Mouse (Mus musculus): ENCODE results near the gene Gm11111. TPM values are rescaled to one million over a fixed set of nuclear protein-coding genes. Genes with fewer than 3 reads are reported as not detected.

Gm11111 gene
- polyA plus RNA-seq (2012; rRNA removed) = not detected in 2 replicates

GRCm38 (mm10) chr5:98552395-98552794 is at the start of gene Gm11111:
Gene Gm11111, plus strand, starts transcription at chr5:98552695.
- H3K4me1 ChIP-seq (ENCODE audit: control insufficient read depth, insufficient read depth, low read length) = no peaks in the 10 kb centered on the region; the same call in 1 of the 2 replicates
- TF ChIP-seq CTCF (IDR thresholded peaks at IDR 0.05; ENCODE audit: insufficient read depth, low read length) (no peak), POLR2A (IDR thresholded peaks at IDR 0.05; ENCODE audit: borderline replicate concordance, extremely low read depth, low read depth, low read length) (no peak)
- no peak within 1 kb of the TSS for H3K4me3 ChIP-seq (replicated peaks; ENCODE audit: extremely low read depth, low read depth, low read length)
- no peak for DNase-seq

- WGBS = 77% methylated on average over 7 of the region's 7 CpGs
- TF ChIP-seq CTCF (IDR thresholded peaks at IDR 0.05; ENCODE audit: insufficient read depth, low read length) (no peak), POLR2A (IDR thresholded peaks at IDR 0.05; ENCODE audit: borderline replicate concordance, extremely low read depth, low read depth, low read length) (no peak)
- no peak overlapping the region for H3K4me3 ChIP-seq (replicated peaks; ENCODE audit: extremely low read depth, low read depth, low read length)
- no peaks in the 10 kb centered on the region for H3K4me1 ChIP-seq (ENCODE audit: control insufficient read depth, insufficient read depth, low read length)
- no peak for DNase-seq
Measured at GRCm38 (mm10) chr5:98516214-98516613, 36.3 kb upstream of the Gm11111 start.

GRCm38 (mm10) chr5:98520118-98520517 is 32.4 kb upstream of the Gm11111 start:
- Histone ChIP-seq H3K4me1 (ENCODE audit: control insufficient read depth, insufficient read depth, low read length) (no peaks in the 10 kb centered on the region), H3K4me3 (replicated peaks; ENCODE audit: extremely low read depth, low read depth, low read length) (no peak overlapping the region)
- 58% methylated on average over 2 of the region's 2 CpGs for WGBS
- TF ChIP-seq POLR2A (IDR thresholded peaks at IDR 0.05; ENCODE audit: borderline replicate concordance, extremely low read depth, low read depth, low read length) (no peak), CTCF (IDR thresholded peaks at IDR 0.05; ENCODE audit: insufficient read depth, low read length) (no peak)
- DNase-seq = no peak

GRCm38 (mm10) chr5:98522270-98522977 is 30.1 kb upstream of the Gm11111 start:
- H3K4me3 ChIP-seq (replicated peaks; ENCODE audit: extremely low read depth, low read depth, low read length) = no peak overlapping the region
- 89% methylated on average over 7 of the region's 7 CpGs for WGBS
- no peak for DNase-seq
- no peaks in the 10 kb centered on the region for H3K4me1 ChIP-seq (ENCODE audit: control insufficient read depth, insufficient read depth, low read length)
- TF ChIP-seq CTCF (IDR thresholded peaks at IDR 0.05; ENCODE audit: insufficient read depth, low read length) (no peak), POLR2A (IDR thresholded peaks at IDR 0.05; ENCODE audit: borderline replicate concordance, extremely low read depth, low read depth, low read length) (no peak)

- DNase-seq = no peak
- Histone ChIP-seq H3K4me3 (replicated peaks; ENCODE audit: extremely low read depth, low read depth, low read length) (no peak overlapping the region), H3K4me1 (ENCODE audit: control insufficient read depth, insufficient read depth, low read length) (no peaks in the 10 kb centered on the region)
- WGBS = 63% methylated on average over 7 of the region's 7 CpGs
- TF ChIP-seq POLR2A (IDR thresholded peaks at IDR 0.05; ENCODE audit: borderline replicate concordance, extremely low read depth, low read depth, low read length) (no peak), CTCF (IDR thresholded peaks at IDR 0.05; ENCODE audit: insufficient read depth, low read length) (no peak)
Measured at GRCm38 (mm10) chr5:98523050-98523449, 29.4 kb upstream of the Gm11111 start.

- Histone ChIP-seq H3K4me3 (replicated peaks; ENCODE audit: extremely low read depth, low read depth, low read length) (no peak overlapping the region), H3K4me1 (ENCODE audit: control insufficient read depth, insufficient read depth, low read length) (no peaks in the 10 kb centered on the region)
- no peak for DNase-seq
- no peak for TF ChIP-seq CTCF (IDR thresholded peaks at IDR 0.05; ENCODE audit: insufficient read depth, low read length)
- TF ChIP-seq POLR2A (IDR thresholded peaks at IDR 0.05; ENCODE audit: borderline replicate concordance, extremely low read depth, low read depth, low read length) = no peak
- 75% methylated on average over 1 of the region's 1 CpGs for WGBS
Measured at GRCm38 (mm10) chr5:98523783-98524182, 28.7 kb upstream of the Gm11111 start.

- H3K4me3 ChIP-seq (replicated peaks; ENCODE audit: extremely low read depth, low read depth, low read length) = no peak overlapping the region
- no peak for DNase-seq
- no peak for TF ChIP-seq POLR2A (IDR thresholded peaks at IDR 0.05; ENCODE audit: borderline replicate concordance, extremely low read depth, low read depth, low read length)
- TF ChIP-seq CTCF (IDR thresholded peaks at IDR 0.05; ENCODE audit: insufficient read depth, low read length) = peak; percentile 36; the same call in 1 of the 2 replicates
- no peaks in the 10 kb centered on the region for H3K4me1 ChIP-seq (ENCODE audit: control insufficient read depth, insufficient read depth, low read length)
- 82% methylated on average over 1 of the region's 1 CpGs for WGBS
Measured at GRCm38 (mm10) chr5:98541333-98541732, 11.2 kb upstream of the Gm11111 start.

GRCm38 (mm10) chr5:98550285-98550684 is 2.2 kb upstream of the Gm11111 start:
- whole genome bisulfite sequencing = 55% methylated on average over 5 of the region's 5 CpGs
- no peak for TF ChIP-seq POLR2A (IDR thresholded peaks at IDR 0.05; ENCODE audit: borderline replicate concordance, extremely low read depth, low read depth, low read length)
- no peak for TF ChIP-seq CTCF (IDR thresholded peaks at IDR 0.05; ENCODE audit: insufficient read depth, low read length)
- no peak for DNase-seq
- Histone ChIP-seq H3K4me1 (ENCODE audit: control insufficient read depth, insufficient read depth, low read length) (no peaks in the 10 kb centered on the region; the same call in 1 of the 2 replicates), H3K4me3 (replicated peaks; ENCODE audit: extremely low read depth, low read depth, low read length) (no peak overlapping the region)

GRCm38 (mm10) chr5:98550873-98551272 is 1.6 kb upstream of the Gm11111 start:
- TF ChIP-seq CTCF (IDR thresholded peaks at IDR 0.05; ENCODE audit: insufficient read depth, low read length) (no peak), POLR2A (IDR thresholded peaks at IDR 0.05; ENCODE audit: borderline replicate concordance, extremely low read depth, low read depth, low read length) (no peak)
- Histone ChIP-seq H3K4me1 (ENCODE audit: control insufficient read depth, insufficient read depth, low read length) (no peaks in the 10 kb centered on the region; the same call in 1 of the 2 replicates), H3K4me3 (replicated peaks; ENCODE audit: extremely low read depth, low read depth, low read length) (no peak overlapping the region)
- 87% methylated on average over 1 of the region's 1 CpGs for WGBS
- no peak for DNase-seq

Measured in lung, adult 2 months (tissue).